Mouse (Mus musculus) cortical plate, adult 2 months (tissue): ENCODE measurements at regions not wholly inside any gene's neighbourhood (a gene's known extent, or its start where the extent isn't known, plus 50 kb on each side); places are given as distances from the start of the nearest gene placed in this dataset.

ENCODE experiments used
- CTCF ChIP-seq: fragments of 200-500 bp; IDR thresholded peaks from 2 replicates; pipeline ENCODE4 v1.5.1; 2011; ENCODE audit warnings: mild to moderate bottlenecking, control low read depth, low read length; ENCODE audit not compliant: insufficient read depth; ENCODE audit errors: extremely low read depth
- POLR2A ChIP-seq: fragments of 200-500 bp; IDR thresholded peaks from 2 replicates; pipeline ENCODE4 v1.6.1; 2011; ENCODE audit warnings: mild to moderate bottlenecking, low read length, control low read depth; ENCODE audit not compliant: insufficient read depth; ENCODE audit errors: extremely low read depth

- TF ChIP-seq CTCF, result no peak
- no peak for TF ChIP-seq POLR2A
Measured at GRCm38 (mm10) chrX:167149400-167149799, 59.7 kb downstream of the Tmsb4x start.
